Comparison of ENCODE assay signal across 15 mouse cellular contexts in the genomic region with DNA sequence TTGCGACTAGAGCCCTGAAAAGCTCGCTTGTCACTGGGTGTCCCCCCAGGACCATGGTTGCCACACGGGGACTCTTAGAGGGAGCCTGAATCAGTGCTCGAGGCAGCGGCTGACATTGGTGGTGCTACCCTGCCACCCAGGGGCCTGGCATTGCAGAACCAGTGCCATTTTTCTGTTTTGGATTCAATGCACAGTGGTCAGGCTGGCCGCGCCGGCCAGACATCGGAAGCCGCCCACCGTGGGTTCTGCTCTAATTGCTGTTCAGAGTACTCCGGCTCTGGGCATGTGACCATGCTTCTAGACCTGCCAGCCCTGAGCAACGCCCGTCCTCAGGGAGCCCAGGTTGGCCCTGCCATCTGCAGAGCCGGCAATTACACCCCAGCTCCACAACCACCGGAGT. TPM values are rescaled to one million over a fixed set of nuclear protein-coding genes. Genes with fewer than 3 reads are reported as not detected.
DNase-seq lines count a peak whose midpoint lies in the region; ATAC-seq and TF ChIP-seq lines count a peak whose summit lies in the region.
"Had no signal": no experiment of that assay in that cellular context is flagged by ENCODE, and none has a peak within 500 bp of the region (broad histone marks: within the 10 kb centered on the region; RNA-seq: fewer than 3 reads in every experiment).

No protein-coding gene starts in this region.

- H3K36me3 ChIP-seq in heart, embryonic 12.5 days, result no peaks in the 10 kb centered on the region
- no peaks in the 10 kb centered on the region for H3K36me3 ChIP-seq in heart, embryonic 10.5 days
- H3K36me3 ChIP-seq in embryonic facial prominence, embryonic 15.5 days, result no peaks in the 10 kb centered on the region
- H3K36me3 ChIP-seq: forebrain, embryonic 15.5 days; limb, embryonic 12.5 days had no signal

- no peak; the same call in 1 of the 2 replicates for TF ChIP-seq CTCF in left cerebral cortex, adult 2 months (IDR thresholded peaks at IDR 0.05)
- peak; percentile 19; the same call in 1 of the 2 replicates for TF ChIP-seq CTCF in cortical plate, adult 2 months (IDR thresholded peaks at IDR 0.05; ENCODE audit: extremely low read depth, insufficient read depth, low read length)

- H3K4me1 ChIP-seq in heart, embryonic 12.5 days (replicated peaks), result peaks cover 14% of the 10 kb centered on the region
- peaks cover 23% of the 10 kb centered on the region for H3K4me1 ChIP-seq in heart, embryonic 10.5 days
- no peaks in the 10 kb centered on the region for H3K4me1 ChIP-seq in cortical plate, adult 2 months (ENCODE audit: control insufficient read depth, insufficient read depth, low read length)
- H3K4me1 ChIP-seq in embryonic facial prominence, embryonic 15.5 days, result peaks cover 32% of the 10 kb centered on the region
- H3K4me1 ChIP-seq: megakaryocyte, embryonic 14.5 days had no signal

- no peak for ATAC-seq in heart, embryonic 12.5 days (ENCODE audit: insufficient number of reproducible peaks, low FRiP score)
- no peak for ATAC-seq in embryonic facial prominence, embryonic 15.5 days (ENCODE audit: insufficient number of reproducible peaks, low FRiP score, low TSS enrichment, low read depth)
- no peak for ATAC-seq in megakaryocyte, adult 5-6 weeks (ENCODE audit: poor library complexity, severe bottlenecking)
- ATAC-seq: forebrain, embryonic 15.5 days had no signal

- no peak for DNase-seq in heart, embryonic 10.5 days (ENCODE audit: low spot score)
- DNase-seq in left cerebral cortex, postnatal 4 days, result peak; percentile 20
- no peak for DNase-seq in left cerebral cortex, adult 2 months (ENCODE audit: extremely low spot score in 1 of 2, low spot score in 2 of 2)
- DNase-seq: gastrocnemius, postnatal 10 days; kidney, postnatal 25 days; layer of hippocampus, postnatal 36 days; lung, adult 18-20 months; right cerebral cortex, postnatal 4 days had no signal

- intact Hi-C loops in left cerebral cortex, postnatal 4 days (cut with DNase I), result loop anchor here (5.0 kb wide), 2 partner anchors 162 to 163 kb away; no protein-coding TSS in a partner anchor
- intact Hi-C loops in left cerebral cortex, adult 2 months (cut with DNase I), result loop anchor here (5.0 kb wide), 1 partner anchor 162 kb away; no protein-coding TSS in a partner anchor

- no peak overlapping the region for H3K9ac ChIP-seq in heart, embryonic 12.5 days
- H3K9ac ChIP-seq in embryonic facial prominence, embryonic 15.5 days, result no peak overlapping the region
- H3K9ac ChIP-seq: forebrain, embryonic 15.5 days; limb, embryonic 12.5 days had no signal

- H3K4me3 ChIP-seq in heart, embryonic 12.5 days, result no peak overlapping the region
- no peak overlapping the region for H3K4me3 ChIP-seq in heart, embryonic 10.5 days
- H3K4me3 ChIP-seq in left cerebral cortex, adult 2 months, result no peak overlapping the region
- no peak overlapping the region for H3K4me3 ChIP-seq in cortical plate, adult 2 months (ENCODE audit: insufficient read depth, low read length)
- H3K4me3 ChIP-seq in embryonic facial prominence, embryonic 15.5 days (replicated peaks), result no peak overlapping the region
- H3K4me3 ChIP-seq: limb, embryonic 12.5 days; megakaryocyte, embryonic 14.5 days had no signal

- 0 out of 2 replicates have a peak overlapping the region, but pooled peaks have one; percentile 4 for H3K4me2 ChIP-seq in heart, embryonic 12.5 days
- H3K4me2 ChIP-seq in embryonic facial prominence, embryonic 15.5 days (replicated peaks), result peak overlapping the region; percentile 85; the same call in 1 of the 2 replicates

- TF ChIP-seq POLR2A in cortical plate, adult 2 months (IDR thresholded peaks at IDR 0.05; ENCODE audit: extremely low read depth, insufficient read depth, low read length), result no peak

- whole genome bisulfite sequencing in heart, embryonic 12.5 days, result 70% methylated on average over 16 of the region's 16 CpGs
- 69% methylated on average over 16 of the region's 16 CpGs for WGBS in heart, embryonic 10.5 days
- WGBS in embryonic facial prominence, embryonic 15.5 days, result 67% methylated on average over 16 of the region's 16 CpGs

- H3K27me3 ChIP-seq in heart, embryonic 12.5 days (replicated peaks), result peaks cover 92% of the 10 kb centered on the region
- H3K27me3 ChIP-seq in heart, embryonic 10.5 days (ENCODE audit: insufficient read depth, poor library complexity, severe bottlenecking), result peaks cover 87% of the 10 kb centered on the region
- peaks cover 49% of the 10 kb centered on the region for H3K27me3 ChIP-seq in embryonic facial prominence, embryonic 15.5 days

- no peak overlapping the region for H3K27ac ChIP-seq in heart, embryonic 12.5 days (ENCODE audit: poor library complexity, severe bottlenecking)
- H3K27ac ChIP-seq in heart, embryonic 10.5 days, result no peak overlapping the region
- no peak overlapping the region for H3K27ac ChIP-seq in left cerebral cortex, adult 2 months
- H3K27ac ChIP-seq in cortical plate, adult 2 months (ENCODE audit: insufficient read depth, low read length), result no peak overlapping the region
- H3K27ac ChIP-seq in embryonic facial prominence, embryonic 15.5 days (replicated peaks), result no peak overlapping the region
- H3K27ac ChIP-seq: forebrain, embryonic 15.5 days; limb, embryonic 12.5 days had no signal

- no peaks in the 10 kb centered on the region for H3K9me3 ChIP-seq in heart, embryonic 12.5 days (replicated peaks)
- H3K9me3 ChIP-seq in heart, embryonic 10.5 days, result no peaks in the 10 kb centered on the region
- no peaks in the 10 kb centered on the region for H3K9me3 ChIP-seq in embryonic facial prominence, embryonic 15.5 days (replicated peaks)
- H3K9me3 ChIP-seq: forebrain, embryonic 15.5 days; limb, embryonic 12.5 days had no signal

RNA-seq across cellular contexts. Expression of a gene that starts 2.5 kb away (rescaled TPM):
- 7.4 and 7.5 TPM in 2 replicates for polyA plus RNA-seq in heart, embryonic 12.5 days (2016; fragmentation: Nextera tagmentation; extraction: Ambion mirVana)
- 1.4 and 3.9 TPM in 2 replicates for polyA plus RNA-seq in heart, embryonic 10.5 days (2016; fragmentation: Nextera tagmentation; extraction: Ambion mirVana)
- total RNA-seq in left cerebral cortex, postnatal 4 days (2021), result 10 to 100 TPM in 1 of 2 experiments, 1 to 10 TPM in 1; 9.6 to 10.2 TPM
- 10 to 100 TPM; 10.9 to 13.0 TPM for total RNA-seq in left cerebral cortex, adult 2 months (2021)
- 8.7 and 10.6 TPM in 2 replicates for polyA plus RNA-seq in cortical plate, adult 2 months (2012; rRNA removed)
- 24.6 and 26.6 TPM in 2 replicates for polyA plus RNA-seq in embryonic facial prominence, embryonic 15.5 days (2015; fragmentation: Nextera tagmentation; extraction: Ambion mirVana)
- total RNA-seq in megakaryocyte, adult 5-6 weeks (2015), result 0.21 and 0.27 TPM in 2 replicates
- 0.11 and 0.12 TPM in 2 replicates for total RNA-seq in megakaryocyte, adult 5-6 weeks (2017)
